Comparison of ENCODE assay signal across 9 mouse cellular contexts in genomic region chr10:80678601-80679377, GRCm38 (mm10). TPM values are rescaled to one million over a fixed set of nuclear protein-coding genes. Genes with fewer than 3 reads are reported as not detected.
A peak's percentile ranks its signal among the peaks of the same experiment; 100 is the strongest.
DNase-seq lines count a peak whose midpoint lies in the region; ATAC-seq and TF ChIP-seq lines count a peak whose summit lies in the region.
"Had no signal": no experiment of that assay in that cellular context is flagged by ENCODE, and none has a peak within 500 bp of the region (broad histone marks: within the 10 kb centered on the region; RNA-seq: fewer than 3 reads in every experiment).

No protein-coding gene starts in this region.

- TF ChIP-seq CTCF in intestine, postnatal 0 days (IDR thresholded peaks at IDR 0.05; ENCODE audit: low read depth): no peak

- no peak overlapping the region for H3K4me3 ChIP-seq in embryonic facial prominence, embryonic 15.5 days (replicated peaks)
- no peak overlapping the region for H3K4me3 ChIP-seq in intestine, postnatal 0 days (ENCODE audit: low read depth, low read length)

- ATAC-seq in embryonic facial prominence, embryonic 15.5 days (ENCODE audit: insufficient number of reproducible peaks, low FRiP score, low TSS enrichment, low read depth): no peak
- ATAC-seq in intestine, postnatal 0 days: no peak

- WGBS in embryonic facial prominence, embryonic 15.5 days: 49% methylated on average over 9 of the region's 10 CpGs
- WGBS in intestine, postnatal 0 days: 49% methylated on average over 8 of the region's 10 CpGs

- intact Hi-C loops in left cerebral cortex, postnatal 36 days (cut with DNase I): no loop called here

- H3K27me3 ChIP-seq in embryonic facial prominence, embryonic 15.5 days: no peaks in the 10 kb centered on the region
- no peaks in the 10 kb centered on the region for H3K27me3 ChIP-seq in intestine, postnatal 0 days (replicated peaks; ENCODE audit: control insufficient read depth, insufficient read depth, low read length)
- H3K27me3 ChIP-seq: Patski had no signal

- peak overlapping the region; percentile 99 for H3K27ac ChIP-seq in embryonic facial prominence, embryonic 15.5 days (replicated peaks)
- H3K27ac ChIP-seq in intestine, postnatal 0 days (ENCODE audit: low read depth, low read length): peak overlapping the region; percentile 96

- peak; percentile 39 for DNase-seq in adrenal gland, postnatal 25 days
- no peak for DNase-seq in adrenal gland, adult 2 months
- peak; percentile 90 for DNase-seq in 416B (ENCODE audit: low read depth)
- peak; percentile 73 to 81 for DNase-seq in lung, postnatal 4 days
- DNase-seq in left cerebral cortex, postnatal 36 days (ENCODE audit: low spot score in 2 of 2): no peak
- DNase-seq in right cerebral cortex, postnatal 4 days: no peak

- peak overlapping the region; percentile 84; the same call in 1 of the 2 replicates for H3K4me2 ChIP-seq in embryonic facial prominence, embryonic 15.5 days (replicated peaks)
- H3K4me2 ChIP-seq in intestine, postnatal 0 days (replicated peaks; ENCODE audit: low read depth): peak overlapping the region; percentile 66

- no peak overlapping the region for H3K9ac ChIP-seq in embryonic facial prominence, embryonic 15.5 days
- H3K9ac ChIP-seq in intestine, postnatal 0 days (ENCODE audit: low read depth, low read length): peak overlapping the region; percentile 11; the same call in 1 of the 2 replicates

- H3K36me3 ChIP-seq in embryonic facial prominence, embryonic 15.5 days: 0 out of 2 replicates have a peak, but pooled peaks cover 4% of the 10 kb centered on the region
- H3K36me3 ChIP-seq in intestine, postnatal 0 days (ENCODE audit: control insufficient read depth, insufficient read depth): no peaks in the 10 kb centered on the region

- H3K4me1 ChIP-seq in embryonic facial prominence, embryonic 15.5 days: peaks cover 53% of the 10 kb centered on the region
- peaks cover 21% of the 10 kb centered on the region for H3K4me1 ChIP-seq in intestine, postnatal 0 days (replicated peaks; ENCODE audit: control insufficient read depth, insufficient read depth, low read length)

- no peaks in the 10 kb centered on the region for H3K9me3 ChIP-seq in embryonic facial prominence, embryonic 15.5 days (replicated peaks)
- no peaks in the 10 kb centered on the region for H3K9me3 ChIP-seq in intestine, postnatal 0 days (ENCODE audit: control insufficient read depth)

RNA-seq across cellular contexts. Expression of gene Mknk2, which starts 0.9 kb away (rescaled TPM):
- 155 and 164 TPM in 2 replicates for total RNA-seq in adrenal gland, postnatal 25 days (2021)
- total RNA-seq in adrenal gland, adult 2 months (2021): 100 to 1,000 TPM; 185 to 189 TPM
- 427 and 546 TPM in 2 replicates for polyA plus RNA-seq in adrenal gland, adult 2 months (2012; rRNA removed)
- polyA plus RNA-seq in embryonic facial prominence, embryonic 15.5 days (2015; fragmentation: Nextera tagmentation; extraction: Ambion mirVana): 99.0 and 105 TPM in 2 replicates
- 38.4 and 38.6 TPM in 2 replicates for polyA plus RNA-seq in intestine, postnatal 0 days (2015; fragmentation: Nextera tagmentation; extraction: Ambion mirVana)
- total RNA-seq in left cerebral cortex, postnatal 36 days (2021): 10 to 100 TPM; 39.9 to 42.0 TPM

RNA-seq across cellular contexts. Expression of gene Btbd2, which starts 21.9 kb away (rescaled TPM):
- total RNA-seq in adrenal gland, postnatal 25 days (2021): 68.4 and 79.2 TPM in 2 replicates
- 10 to 100 TPM; 54.1 to 73.9 TPM for total RNA-seq in adrenal gland, adult 2 months (2021)
- polyA plus RNA-seq in adrenal gland, adult 2 months (2012; rRNA removed): 165 and 166 TPM in 2 replicates
- polyA plus RNA-seq in embryonic facial prominence, embryonic 15.5 days (2015; fragmentation: Nextera tagmentation; extraction: Ambion mirVana): 82.2 and 82.7 TPM in 2 replicates
- 21.5 and 23.5 TPM in 2 replicates for polyA plus RNA-seq in intestine, postnatal 0 days (2015; fragmentation: Nextera tagmentation; extraction: Ambion mirVana)
- total RNA-seq in left cerebral cortex, postnatal 36 days (2021): 100 to 1,000 TPM in 1 of 2 experiments, 10 to 100 TPM in 1; 93.4 to 100 TPM

RNA-seq across cellular contexts. Expression of gene Mob3a, which starts 23.0 kb away (rescaled TPM):
- total RNA-seq in adrenal gland, postnatal 25 days (2021): 15.2 and 18.8 TPM in 2 replicates
- 10 to 100 TPM; 18.0 to 19.4 TPM for total RNA-seq in adrenal gland, adult 2 months (2021)
- 22.5 and 27.1 TPM in 2 replicates for polyA plus RNA-seq in adrenal gland, adult 2 months (2012; rRNA removed)
- polyA plus RNA-seq in embryonic facial prominence, embryonic 15.5 days (2015; fragmentation: Nextera tagmentation; extraction: Ambion mirVana): 48.2 and 51.8 TPM in 2 replicates
- 14.4 and 15.4 TPM in 2 replicates for polyA plus RNA-seq in intestine, postnatal 0 days (2015; fragmentation: Nextera tagmentation; extraction: Ambion mirVana)
- 10 to 100 TPM; 14.0 TPM for total RNA-seq in left cerebral cortex, postnatal 36 days (2021)

RNA-seq across cellular contexts. Expression of gene Izumo4, which starts 23.2 kb away (rescaled TPM):
- 21.6 and 37.1 TPM in 2 replicates for total RNA-seq in adrenal gland, postnatal 25 days (2021)
- 10 to 100 TPM; 13.2 to 21.2 TPM for total RNA-seq in adrenal gland, adult 2 months (2021)
- polyA plus RNA-seq in adrenal gland, adult 2 months (2012; rRNA removed): 73.3 and 74.3 TPM in 2 replicates
- polyA plus RNA-seq in embryonic facial prominence, embryonic 15.5 days (2015; fragmentation: Nextera tagmentation; extraction: Ambion mirVana): 27.0 and 28.0 TPM in 2 replicates
- polyA plus RNA-seq in intestine, postnatal 0 days (2015; fragmentation: Nextera tagmentation; extraction: Ambion mirVana): 12.2 and 14.4 TPM in 2 replicates
- total RNA-seq in left cerebral cortex, postnatal 36 days (2021): 10 to 100 TPM; 36.7 to 47.3 TPM

RNA-seq across cellular contexts. Expression of gene Csnk1g2, which starts 56.2 kb away (rescaled TPM):
- total RNA-seq in adrenal gland, postnatal 25 days (2021): 127 and 157 TPM in 2 replicates
- total RNA-seq in adrenal gland, adult 2 months (2021): 100 to 1,000 TPM; 110 to 133 TPM
- 241 and 255 TPM in 2 replicates for polyA plus RNA-seq in adrenal gland, adult 2 months (2012; rRNA removed)
- 172 and 190 TPM in 2 replicates for polyA plus RNA-seq in embryonic facial prominence, embryonic 15.5 days (2015; fragmentation: Nextera tagmentation; extraction: Ambion mirVana)
- polyA plus RNA-seq in intestine, postnatal 0 days (2015; fragmentation: Nextera tagmentation; extraction: Ambion mirVana): 97.5 and 99.2 TPM in 2 replicates
- 100 to 1,000 TPM; 208 to 256 TPM for total RNA-seq in left cerebral cortex, postnatal 36 days (2021)

Comparison
In these comparisons a context has a peak if more than half of its experiments do, and no peak if none do; other contexts are left out.
1. DNase-seq: peak in adrenal gland, postnatal 25 days (single experiment), 416B (single experiment) and lung, postnatal 4 days (2 of 2); none in adrenal gland, adult 2 months (single experiment), left cerebral cortex, postnatal 36 days (0 of 2) and right cerebral cortex, postnatal 4 days (single experiment).